Mouse (Mus musculus) lung, embryonic 15.5 days (tissue): ENCODE data around the gene Tbc1d10b. TPM values are rescaled to one million over a fixed set of nuclear protein-coding genes. Genes with fewer than 3 reads are reported as not detected.

ENCODE experiments used
- ATAC-seq: fragments of 200-750 bp; cut with Nextera tagmentation; 2 replicates; pipeline ENCODE4 v1.8.0; 2017; ENCODE audit warnings: moderate number of reproducible peaks, borderline replicate concordance; ENCODE audit not compliant: low FRiP score, low TSS enrichment; ENCODE audit errors: extremely low read depth
- H3K27ac ChIP-seq: fragments of 300-500 bp; sonication (generic); 2 replicates; pipeline ENCODE4 v1.5.1; 2015; ENCODE audit warnings: moderate library complexity, mild to moderate bottlenecking, inconsistent platforms
- H3K27me3 ChIP-seq: fragments of 300-500 bp; sonication (generic); 2 replicates; pipeline ENCODE4 v1.6.1; 2015; ENCODE audit warnings: inconsistent platforms
- H3K36me3 ChIP-seq: fragments of 300-500 bp; sonication (generic); 2 replicates; pipeline ENCODE4 v1.6.1; 2015; ENCODE audit warnings: inconsistent platforms
- H3K4me1 ChIP-seq: fragments of 300-500 bp; sonication (generic); 2 replicates; pipeline ENCODE4 v1.6.1; 2015; ENCODE audit warnings: inconsistent platforms
- H3K4me2 ChIP-seq: fragments of 300-500 bp; sonication (generic); 2 replicates; pipeline ENCODE4 v1.6.1; 2015; ENCODE audit warnings: inconsistent platforms, mild to moderate bottlenecking, moderate library complexity
- H3K4me3 ChIP-seq: fragments of 300-500 bp; sonication (generic); 2 replicates; pipeline ENCODE4 v1.5.1; 2015; ENCODE audit warnings: mild to moderate bottlenecking, inconsistent platforms
- H3K9ac ChIP-seq: fragments of 300-500 bp; sonication (generic); 2 replicates; pipeline ENCODE4 v1.6.1; 2015; ENCODE audit warnings: inconsistent platforms
- H3K9me3 ChIP-seq: fragments of 300-500 bp; sonication (generic); 2 replicates; pipeline ENCODE4 v1.6.1; 2016; ENCODE audit warnings: inconsistent platforms
- WGBS: fragments of 180-500 bp; shearing (Covaris S2); methylation state at CpG from one replicate; pipeline ENCODE4 v1.1.7; 2015; 5-methylcytosine and 5-hydroxymethylcytosine counted together
- polyA plus RNA-seq: library from polyadenylated mRNA; unstranded; fragments of >200 nt; fragmentation: Nextera tagmentation; extraction: Ambion mirVana; gene quantifications from 2 replicates; pipeline ENCODE4 v1.2.1, GENCODE M21; 2015

The Tbc1d10b gene
- polyA plus RNA-seq, 1 experiment from 2014 or later: 29.8 TPM

DNA sequence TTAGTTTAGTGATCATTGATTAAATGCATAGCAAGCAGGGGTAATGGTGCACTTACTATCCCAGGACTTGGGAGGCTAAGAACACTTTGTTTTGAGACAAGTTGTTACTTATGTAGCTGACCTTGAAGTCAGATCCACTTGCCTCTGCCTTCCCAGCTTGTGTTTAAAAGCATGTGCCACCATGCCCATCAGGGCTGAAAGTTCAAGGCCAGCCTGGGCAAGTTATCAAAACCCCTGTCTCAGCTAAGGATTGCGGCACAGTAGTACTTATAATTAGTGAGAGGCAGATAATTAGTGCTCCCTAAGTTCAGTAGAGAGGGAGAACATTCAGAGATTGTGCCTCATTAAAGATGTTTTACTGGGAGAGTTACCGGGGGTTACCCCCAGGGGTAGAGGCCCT is 26.5 kb upstream of the Tbc1d10b start:
- 0 out of 2 replicates have a peak overlapping the region, but pooled peaks have one; percentile 7 for H3K9ac ChIP-seq
- peak overlapping the region; percentile 66 for H3K4me2 ChIP-seq
- no peaks in the 10 kb centered on the region for H3K27me3 ChIP-seq
- H3K9me3 ChIP-seq: no peaks in the 10 kb centered on the region
- no peak for ATAC-seq
- peaks cover 51% of the 10 kb centered on the region for H3K36me3 ChIP-seq
- no peak overlapping the region for H3K27ac ChIP-seq
- H3K4me1 ChIP-seq: peaks cover 32% of the 10 kb centered on the region
- no peak overlapping the region for H3K4me3 ChIP-seq
- WGBS: 95% methylated on average over 2 of the region's 2 CpGs

DNA sequence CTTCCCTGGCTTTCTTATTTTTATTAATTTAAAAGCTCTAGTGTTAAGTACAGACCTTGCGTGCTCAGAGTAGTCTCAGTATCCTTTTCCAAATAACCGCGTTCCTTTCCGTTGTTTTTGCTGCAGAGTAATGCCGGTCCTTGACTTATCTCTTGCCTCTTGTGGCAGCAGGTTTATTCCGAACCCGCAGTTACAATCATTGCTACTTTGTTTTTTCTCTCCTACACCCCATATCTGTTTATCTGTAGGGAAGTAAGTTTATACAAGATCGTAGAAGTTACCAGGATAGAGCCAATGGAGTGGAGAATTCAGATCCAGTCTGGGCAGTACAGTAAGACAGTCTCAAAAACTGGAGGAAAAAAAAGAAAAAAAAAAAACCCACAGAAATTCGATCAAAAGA is 25.5 kb upstream of the Tbc1d10b start:
- Histone ChIP-seq H3K27me3 (no peaks in the 10 kb centered on the region), H3K4me1 (peaks cover 33% of the 10 kb centered on the region), H3K27ac (peak overlapping the region; percentile 99), H3K9ac (peak overlapping the region; percentile 94), H3K9me3 (no peaks in the 10 kb centered on the region), H3K36me3 (peaks cover 53% of the 10 kb centered on the region), H3K4me2 (peak overlapping the region; percentile 66), H3K4me3 (peak overlapping the region; percentile 95)
- WGBS: 1% methylated on average over 9 of the region's 9 CpGs
- ATAC-seq: no peak

DNA sequence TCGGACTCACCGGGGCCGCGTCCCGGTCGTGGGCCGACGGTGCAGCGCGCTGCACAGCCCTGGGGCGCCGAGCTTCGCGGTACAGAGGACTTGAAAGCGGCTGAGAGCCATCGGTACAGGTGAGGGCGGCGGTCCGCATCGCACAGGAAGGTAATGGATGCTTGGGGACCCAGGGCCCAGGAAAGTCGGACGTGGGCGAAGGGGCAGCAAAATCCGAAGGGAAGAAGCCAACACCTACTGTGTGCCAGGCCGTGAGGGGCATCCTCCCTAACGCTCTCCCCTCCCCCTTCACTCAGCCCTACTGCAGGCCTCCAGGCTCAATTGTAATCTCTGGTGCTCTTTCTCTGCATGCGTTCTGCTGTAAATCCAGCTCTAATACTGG is 25.1 kb upstream of the Tbc1d10b start:
- peaks cover 49% of the 10 kb centered on the region for H3K36me3 ChIP-seq
- ATAC-seq: peak; percentile 24; the same call in 1 of the 2 replicates
- no peaks in the 10 kb centered on the region for H3K27me3 ChIP-seq
- WGBS: under 1% methylated on average over 27 of the region's 27 CpGs
- H3K4me3 ChIP-seq: peak overlapping the region; percentile 95
- H3K4me2 ChIP-seq: peak overlapping the region; percentile 66
- no peaks in the 10 kb centered on the region for H3K9me3 ChIP-seq
- peaks cover 33% of the 10 kb centered on the region for H3K4me1 ChIP-seq
- peak overlapping the region; percentile 99 for H3K27ac ChIP-seq
- peak overlapping the region; percentile 94 for H3K9ac ChIP-seq

DNA sequence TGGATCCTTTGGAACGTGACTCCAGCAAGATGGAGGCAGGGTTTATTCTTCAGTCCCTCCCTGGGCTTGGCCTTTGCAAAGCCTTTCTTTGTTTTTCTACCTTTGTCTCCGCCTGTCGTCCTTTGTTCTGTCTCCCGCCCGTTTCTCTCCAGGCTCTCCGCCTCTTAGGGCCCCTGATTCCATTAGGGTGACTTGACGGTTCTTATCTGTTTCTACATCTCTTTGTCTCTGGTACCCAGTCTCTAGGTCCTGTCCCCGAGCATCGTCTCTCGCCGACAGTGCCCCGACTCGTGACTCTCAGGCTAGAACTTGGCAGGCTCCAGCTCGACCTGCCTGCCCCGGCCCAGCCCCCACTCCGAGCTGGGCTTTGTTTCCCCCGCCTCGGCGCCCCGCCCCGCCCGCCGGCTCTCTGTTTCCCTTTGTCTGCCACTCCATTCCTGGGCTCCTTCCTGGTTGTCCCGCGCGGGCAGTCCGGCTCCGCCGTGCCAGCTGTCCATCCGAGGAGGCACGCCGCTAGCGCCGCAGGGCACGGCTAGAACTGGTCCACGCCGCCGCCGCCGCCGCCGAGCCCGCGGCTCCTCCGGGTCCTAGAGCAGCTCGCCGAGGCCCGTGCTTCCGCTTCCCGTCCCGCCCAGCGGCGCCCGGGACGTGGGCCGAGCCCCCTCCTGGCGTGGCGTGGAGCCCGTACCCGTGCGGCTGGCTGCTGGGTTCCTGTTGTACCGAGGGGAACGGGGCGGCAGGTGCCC is 24.5 kb upstream of the Tbc1d10b start, which contains the start of the genes Zfp553 and Sept1:
Gene Zfp553 (plus strand): TSS at position 440 of the 746 bp plus-strand sequence.
Gene Sept1 (minus strand): TSS at position 509 of the 746 bp plus-strand sequence.
- Histone ChIP-seq H3K27ac (peak within 1 kb of the TSS; percentile 99), H3K36me3 (peaks cover 43% of the 10 kb centered on the region), H3K9ac (peak within 1 kb of the TSS; percentile 94), H3K4me2 (peak within 1 kb of the TSS; percentile 66), H3K27me3 (no peaks in the 10 kb centered on the region), H3K9me3 (no peaks in the 10 kb centered on the region), H3K4me3 (peak within 1 kb of the TSS; percentile 95), H3K4me1 (peaks cover 33% of the 10 kb centered on the region)
- under 1% methylated on average over 64 of the region's 64 CpGs for WGBS
- ATAC-seq: peak; percentile 92

DNA sequence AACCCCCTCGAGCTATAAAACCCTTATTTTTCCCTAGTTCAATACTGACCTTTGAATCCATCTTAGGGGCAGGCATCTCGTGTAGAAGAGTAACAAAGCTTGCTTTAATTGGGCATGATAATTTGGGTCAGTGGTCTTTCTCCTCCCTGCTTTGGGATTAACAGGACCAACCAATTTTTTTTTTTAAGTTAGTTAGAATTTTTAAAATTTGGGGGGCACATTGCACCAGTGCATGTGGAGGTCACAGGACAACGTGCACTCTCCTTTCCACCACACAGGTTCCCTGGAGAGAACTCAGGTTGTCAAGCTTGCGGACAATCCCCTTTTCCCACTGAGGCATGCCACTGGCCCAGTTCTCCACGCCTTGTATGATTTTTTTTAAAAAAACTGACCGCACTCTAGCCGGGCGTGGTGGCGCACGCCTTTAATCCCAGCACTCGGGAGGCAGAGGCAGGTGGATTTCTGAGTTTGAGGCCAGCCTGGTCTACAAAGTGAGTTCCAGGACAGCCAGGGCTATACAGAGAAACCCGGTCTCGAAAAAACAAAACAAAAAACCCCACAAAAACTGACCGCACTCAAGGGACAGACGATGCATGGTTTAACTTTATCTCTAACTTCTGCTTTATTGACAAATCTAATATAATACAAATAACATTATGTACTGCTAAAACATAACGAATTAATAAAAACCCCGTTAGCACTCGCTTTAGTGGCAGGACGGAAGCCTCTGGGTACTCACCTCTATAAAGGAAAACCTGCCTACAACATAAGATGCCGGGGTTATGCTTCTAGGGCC is 23.8 kb upstream of the Tbc1d10b start:
- H3K36me3 ChIP-seq: peaks cover 35% of the 10 kb centered on the region
- no peak for ATAC-seq
- H3K4me2 ChIP-seq: peak overlapping the region; percentile 66
- peak overlapping the region; percentile 94 for H3K9ac ChIP-seq
- no peaks in the 10 kb centered on the region for H3K27me3 ChIP-seq
- peak overlapping the region; percentile 99 for H3K27ac ChIP-seq
- no peaks in the 10 kb centered on the region for H3K9me3 ChIP-seq
- 2% methylated on average over 20 of the region's 20 CpGs for WGBS
- peak overlapping the region; percentile 95 for H3K4me3 ChIP-seq
- H3K4me1 ChIP-seq: peaks cover 33% of the 10 kb centered on the region

DNA sequence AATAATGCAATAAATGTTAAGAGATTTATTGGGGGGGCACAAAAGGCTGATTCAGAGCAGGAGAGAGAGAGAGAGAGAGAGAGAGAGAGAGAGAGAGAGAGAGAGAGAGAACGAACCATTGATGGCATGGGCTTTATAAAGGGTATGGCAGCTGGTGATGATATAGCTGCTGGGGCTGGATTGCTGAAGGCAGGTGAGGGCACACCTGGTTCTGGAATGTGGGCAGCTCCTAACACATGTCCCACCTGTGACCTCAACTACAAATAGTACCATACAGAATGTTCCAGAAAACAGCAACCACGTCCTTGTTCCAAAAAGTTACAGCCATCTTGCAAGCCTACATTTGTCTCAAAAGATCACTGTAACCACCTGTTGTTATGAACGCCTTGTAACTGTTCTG is 23.1 kb upstream of the Tbc1d10b start:
- Histone ChIP-seq H3K4me3 (peak overlapping the region; percentile 95), H3K9me3 (no peaks in the 10 kb centered on the region), H3K4me2 (peak overlapping the region; percentile 66), H3K36me3 (peaks cover 29% of the 10 kb centered on the region), H3K4me1 (peaks cover 33% of the 10 kb centered on the region), H3K9ac (peak overlapping the region; percentile 94), H3K27ac (no peak overlapping the region), H3K27me3 (no peaks in the 10 kb centered on the region)
- 42% methylated on average over 3 of the region's 3 CpGs for WGBS
- ATAC-seq: no peak

GRCm38 (mm10) chr7:127228615-127229303 is 20.5 kb upstream of the Tbc1d10b start:
- no peak overlapping the region for H3K27ac ChIP-seq
- H3K36me3 ChIP-seq: peaks cover 12% of the 10 kb centered on the region; the same call in 1 of the 2 replicates
- H3K4me1 ChIP-seq: peaks cover 24% of the 10 kb centered on the region
- 59% methylated on average over 4 of the region's 4 CpGs for WGBS
- ATAC-seq: no peak
- H3K27me3 ChIP-seq: no peaks in the 10 kb centered on the region
- no peak overlapping the region for H3K4me3 ChIP-seq
- no peak overlapping the region for H3K4me2 ChIP-seq
- no peaks in the 10 kb centered on the region for H3K9me3 ChIP-seq
- no peak overlapping the region for H3K9ac ChIP-seq

GRCm38 (mm10) chr7:127225147-127225995 is 17.1 kb upstream of the Tbc1d10b start:
- ATAC-seq: peak; percentile 30; the same call in 1 of the 2 replicates
- Histone ChIP-seq H3K4me1 (peaks cover 7% of the 10 kb centered on the region), H3K4me2 (no peak overlapping the region), H3K36me3 (peaks cover 10% of the 10 kb centered on the region; the same call in 1 of the 2 replicates), H3K27me3 (no peaks in the 10 kb centered on the region), H3K4me3 (no peak overlapping the region), H3K27ac (no peak overlapping the region), H3K9ac (no peak overlapping the region), H3K9me3 (no peaks in the 10 kb centered on the region)
- WGBS: 84% methylated on average over 11 of the region's 11 CpGs

- Histone ChIP-seq H3K4me2 (no peak overlapping the region), H3K9me3 (no peaks in the 10 kb centered on the region), H3K27me3 (no peaks in the 10 kb centered on the region), H3K27ac (no peak overlapping the region), H3K9ac (no peak overlapping the region), H3K36me3 (peaks cover 5% of the 10 kb centered on the region; the same call in 1 of the 2 replicates), H3K4me3 (no peak overlapping the region), H3K4me1 (no peaks in the 10 kb centered on the region; the same call in 1 of the 2 replicates)
- WGBS: 85% methylated on average over 6 of the region's 6 CpGs
- no peak for ATAC-seq
These were observed 16.3 kb upstream of the Tbc1d10b start for GRCm38 (mm10) chr7:127224616-127225015.

GRCm38 (mm10) chr7:127223515-127224478 is 15.5 kb upstream of the Tbc1d10b start:
- 73% methylated on average over 6 of the region's 6 CpGs for WGBS
- Histone ChIP-seq H3K27me3 (no peaks in the 10 kb centered on the region), H3K4me2 (no peak overlapping the region), H3K36me3 (no peaks in the 10 kb centered on the region), H3K4me3 (no peak overlapping the region), H3K9me3 (no peaks in the 10 kb centered on the region), H3K27ac (no peak overlapping the region), H3K9ac (no peak overlapping the region), H3K4me1 (no peaks in the 10 kb centered on the region)
- no peak for ATAC-seq
